Mouse (Mus musculus) heart, embryonic 11.5 days (tissue): ENCODE measurements at regions not wholly inside any gene's neighbourhood (a gene's known extent, or its start where the extent isn't known, plus 50 kb on each side); places are given as distances from the start of the nearest gene placed in this dataset.
"Not testable (repeated sequence)": the region's sequence is repeated elsewhere in the genome, so short reads cannot be mapped to it uniquely, and the experiment has no call there.

Source experiments
- ATAC-seq: fragments of 200-750 bp; cut with Nextera tagmentation; replicated peaks from 2 replicates; pipeline ENCODE4 v1.8.0; 2017; ENCODE audit warnings: moderate library complexity; ENCODE audit not compliant: insufficient number of reproducible peaks, low FRiP score, low TSS enrichment
- H3K27ac ChIP-seq: fragments of 300-500 bp; sonication (generic); 2 replicates; pipeline ENCODE4 v1.5.1; 2014; ENCODE audit warnings: mild to moderate bottlenecking, low read depth, low read length
- H3K27me3 ChIP-seq: fragments of 300-500 bp; sonication (generic); 2 replicates; pipeline ENCODE4 v1.6.1; 2014; ENCODE audit warnings: mild to moderate bottlenecking, low read length, mixed read lengths; ENCODE audit not compliant: control insufficient read depth, insufficient read depth
- H3K36me3 ChIP-seq: fragments of 300-500 bp; sonication (generic); 2 replicates; pipeline ENCODE4 v1.6.1; 2014; ENCODE audit warnings: mild to moderate bottlenecking, low read length, moderate library complexity, mixed read lengths; ENCODE audit not compliant: control insufficient read depth, insufficient read depth
- H3K4me1 ChIP-seq: fragments of 300-500 bp; sonication (generic); 2 replicates; pipeline ENCODE4 v1.6.1; 2014; ENCODE audit warnings: low read length; ENCODE audit not compliant: control insufficient read depth, insufficient read depth
- H3K4me2 ChIP-seq: fragments of 300-500 bp; sonication (generic); 2 replicates; pipeline ENCODE4 v1.6.1; 2014; ENCODE audit warnings: mild to moderate bottlenecking, moderate library complexity
- H3K4me3 ChIP-seq: fragments of 300-500 bp; sonication (generic); 2 replicates; pipeline ENCODE4 v1.5.1; 2014; ENCODE audit warnings: low read depth, low read length
- H3K9ac ChIP-seq: fragments of 300-500 bp; sonication (generic); 2 replicates; pipeline ENCODE4 v1.6.1; 2014; ENCODE audit warnings: mild to moderate bottlenecking, low read depth, low read length, moderate library complexity
- H3K9me3 ChIP-seq: fragments of 300-500 bp; sonication (generic); replicated peaks from 2 replicates; pipeline ENCODE4 v1.6.1; 2016; ENCODE audit warnings: low read length; ENCODE audit not compliant: control insufficient read depth
- WGBS: fragments of 180-500 bp; shearing (Covaris S2); extraction: QIAGEN DNeasy Blood & Tissue Kit; methylation state at CpG from one replicate; pipeline ENCODE4 v1.1.7; 2014; ENCODE audit not compliant: insufficient replicate concordance; 5-methylcytosine and 5-hydroxymethylcytosine counted together

- H3K4me2 ChIP-seq = peak overlapping the region; percentile 70
- 4% methylated on average over 39 of the region's 57 CpGs for WGBS
- not testable (repeated sequence) for H3K27ac ChIP-seq, H3K4me1 ChIP-seq, H3K36me3 ChIP-seq, H3K27me3 ChIP-seq, H3K9me3 ChIP-seq
- H3K9ac ChIP-seq = peak overlapping the region; percentile 72
- ATAC-seq = peak; percentile 39; the same call in 1 of the 2 replicates
- peak overlapping the region; percentile 45 for H3K4me3 ChIP-seq
Observed at GRCm38 (mm10) chr3:78966683-78967549, 319.4 kb downstream of the Rapgef2 start.

DNA sequence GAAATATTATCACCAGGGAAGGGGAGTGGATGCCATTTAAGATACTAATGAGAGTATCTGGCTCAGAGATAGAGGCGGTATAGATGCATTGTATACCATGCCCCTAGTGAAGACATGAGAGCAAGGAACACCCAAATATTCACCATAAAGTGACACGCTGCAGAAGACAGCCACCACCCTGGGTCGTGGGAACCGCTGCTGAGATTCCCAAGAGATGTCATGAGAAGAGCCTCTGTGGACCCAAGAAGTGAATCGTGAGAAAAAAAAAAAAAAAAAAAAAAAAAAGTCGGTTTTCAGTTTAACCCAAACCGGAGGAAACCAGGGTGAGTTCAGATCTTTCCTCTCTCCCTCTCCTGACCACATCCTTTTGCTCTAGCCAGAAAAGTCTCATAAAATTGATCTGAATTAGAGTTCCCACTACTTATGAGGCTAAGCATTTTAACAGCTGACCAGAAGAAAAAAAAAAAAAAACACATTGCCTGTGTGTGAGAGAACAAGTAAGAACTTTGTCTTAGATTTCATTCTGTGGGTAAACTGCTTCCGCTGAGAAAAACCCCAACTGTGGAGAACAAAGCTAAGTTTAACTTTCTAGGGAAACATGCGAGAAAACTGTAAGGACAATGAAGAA lies 322.0 kb downstream of the Rapgef2 start:
- ATAC-seq = no peak
- WGBS = 82% methylated on average over 9 of the region's 9 CpGs
- H3K36me3 ChIP-seq = no peaks in the 10 kb centered on the region
- no peaks in the 10 kb centered on the region for H3K4me1 ChIP-seq
- no peak overlapping the region for H3K27ac ChIP-seq
- no peak overlapping the region for H3K9ac ChIP-seq
- no peaks in the 10 kb centered on the region for H3K9me3 ChIP-seq
- H3K4me2 ChIP-seq = no peak overlapping the region
- no peaks in the 10 kb centered on the region for H3K27me3 ChIP-seq
- no peak overlapping the region for H3K4me3 ChIP-seq

- Histone ChIP-seq H3K4me2 (no peak overlapping the region), H3K4me1 (no peaks in the 10 kb centered on the region), H3K4me3 (no peak overlapping the region), H3K9ac (no peak overlapping the region), H3K27me3 (no peaks in the 10 kb centered on the region), H3K36me3 (no peaks in the 10 kb centered on the region), H3K9me3 (no peaks in the 10 kb centered on the region), H3K27ac (no peak overlapping the region)
- no peak for ATAC-seq
- 14% methylated on average over 1 of the region's 1 CpGs for WGBS
Observed at GRCm38 (mm10) chr3:78958781-78959180, 327.5 kb downstream of the Rapgef2 start.

DNA sequence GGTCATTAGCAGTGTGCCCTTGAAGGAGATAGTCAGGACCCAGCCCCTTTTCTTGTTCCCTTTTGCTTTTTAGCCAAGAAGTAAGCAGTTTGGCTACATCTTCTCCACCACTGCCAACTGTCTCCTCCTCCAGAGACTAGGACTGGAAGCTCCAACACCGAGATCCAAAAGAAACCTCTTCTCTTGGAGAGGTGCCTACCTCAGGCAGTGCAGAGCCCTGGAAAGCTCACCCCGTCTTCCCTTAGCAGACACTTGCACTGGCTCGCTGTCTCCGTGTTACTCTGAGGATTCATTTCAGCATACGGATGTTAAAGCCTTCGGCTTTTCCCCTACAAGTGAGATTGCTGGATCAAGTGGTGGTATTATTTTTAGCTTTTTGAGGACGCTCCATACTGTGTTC lies 331.0 kb downstream of the Rapgef2 start:
- no peak overlapping the region for H3K4me2 ChIP-seq
- no peaks in the 10 kb centered on the region for H3K9me3 ChIP-seq
- H3K9ac ChIP-seq = no peak overlapping the region
- 67% methylated on average over 7 of the region's 7 CpGs for WGBS
- H3K27me3 ChIP-seq = no peaks in the 10 kb centered on the region
- H3K4me1 ChIP-seq = no peaks in the 10 kb centered on the region
- H3K4me3 ChIP-seq = no peak overlapping the region
- H3K36me3 ChIP-seq = no peaks in the 10 kb centered on the region
- no peak overlapping the region for H3K27ac ChIP-seq
- no peak for ATAC-seq

DNA sequence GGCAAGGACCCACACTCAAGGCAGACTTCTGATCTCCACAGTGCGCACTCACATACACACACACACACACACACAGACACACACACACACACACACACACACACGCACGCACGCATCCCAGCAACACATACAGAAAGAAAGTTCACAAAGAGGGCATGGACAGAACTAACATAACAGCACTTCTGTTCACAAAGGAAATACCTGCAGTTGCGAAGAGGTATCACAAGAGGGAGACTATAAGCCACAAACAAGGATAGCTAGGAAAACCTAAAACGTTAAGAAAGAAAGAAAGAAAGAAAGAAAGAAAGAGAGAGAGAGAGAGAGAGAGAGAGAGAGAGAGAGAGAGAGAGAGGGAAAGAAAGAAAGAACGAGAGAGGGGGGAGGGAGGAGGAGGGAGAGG lies 336.9 kb downstream of the Rapgef2 start:
- H3K9ac ChIP-seq, H3K9me3 ChIP-seq, H3K27ac ChIP-seq, H3K4me2 ChIP-seq, H3K36me3 ChIP-seq, ATAC-seq, H3K27me3 ChIP-seq, H3K4me3 ChIP-seq, H3K4me1 ChIP-seq: not testable (repeated sequence)
- 66% methylated on average over 6 of the region's 7 CpGs for WGBS

DNA sequence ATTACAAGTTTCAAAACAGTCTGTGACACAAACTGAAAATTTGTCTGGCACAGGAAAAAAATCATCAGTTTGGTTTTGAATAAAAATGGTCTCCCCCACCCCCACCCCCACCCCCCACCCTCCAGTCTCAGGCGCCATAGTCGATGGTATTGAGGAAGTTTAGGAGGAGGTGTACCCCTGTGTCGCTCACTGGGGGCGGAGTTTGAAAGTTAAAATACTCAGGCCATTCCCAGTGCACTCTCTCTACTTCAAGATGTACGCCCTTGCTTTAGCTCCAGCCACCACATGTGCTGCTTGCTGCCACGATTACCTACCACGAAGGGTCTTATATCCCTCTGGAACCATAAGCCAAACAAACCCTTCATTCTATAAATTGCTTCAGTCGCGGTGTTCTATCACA lies 337.6 kb downstream of the Rapgef2 start:
- Histone ChIP-seq H3K36me3 (no peaks in the 10 kb centered on the region), H3K4me3 (no peak overlapping the region), H3K27ac (no peak overlapping the region), H3K27me3 (no peaks in the 10 kb centered on the region), H3K9ac (no peak overlapping the region), H3K4me1 (no peaks in the 10 kb centered on the region), H3K4me2 (no peak overlapping the region), H3K9me3 (no peaks in the 10 kb centered on the region)
- 89% methylated on average over 9 of the region's 9 CpGs for WGBS
- ATAC-seq = no peak

DNA sequence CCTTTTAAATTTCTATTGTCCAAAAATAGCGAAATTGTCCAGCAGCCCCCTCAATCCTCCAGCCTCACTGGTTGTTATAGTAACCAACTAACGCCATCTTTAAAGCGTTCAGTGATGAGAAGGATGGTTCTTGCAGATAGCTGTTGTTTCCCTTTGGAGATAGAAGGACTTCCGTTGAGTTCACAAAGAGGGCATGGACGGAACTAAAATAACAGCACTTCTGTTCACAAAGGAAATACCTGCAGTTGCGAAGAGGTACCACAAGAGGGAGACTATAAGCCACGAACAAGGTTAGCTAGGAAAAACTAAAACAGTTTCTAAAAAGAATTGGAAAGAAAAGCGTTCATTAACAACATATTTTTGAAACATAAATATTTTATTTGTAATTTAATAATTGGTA lies 338.1 kb downstream of the Rapgef2 start:
- no peaks in the 10 kb centered on the region for H3K27me3 ChIP-seq
- no peak overlapping the region for H3K4me3 ChIP-seq
- H3K9me3 ChIP-seq = no peaks in the 10 kb centered on the region
- H3K9ac ChIP-seq = no peak overlapping the region
- no peak overlapping the region for H3K4me2 ChIP-seq
- no peak overlapping the region for H3K27ac ChIP-seq
- H3K36me3 ChIP-seq = no peaks in the 10 kb centered on the region
- H3K4me1 ChIP-seq = no peaks in the 10 kb centered on the region
- no peak for ATAC-seq
- 22% methylated on average over 8 of the region's 8 CpGs for WGBS

DNA sequence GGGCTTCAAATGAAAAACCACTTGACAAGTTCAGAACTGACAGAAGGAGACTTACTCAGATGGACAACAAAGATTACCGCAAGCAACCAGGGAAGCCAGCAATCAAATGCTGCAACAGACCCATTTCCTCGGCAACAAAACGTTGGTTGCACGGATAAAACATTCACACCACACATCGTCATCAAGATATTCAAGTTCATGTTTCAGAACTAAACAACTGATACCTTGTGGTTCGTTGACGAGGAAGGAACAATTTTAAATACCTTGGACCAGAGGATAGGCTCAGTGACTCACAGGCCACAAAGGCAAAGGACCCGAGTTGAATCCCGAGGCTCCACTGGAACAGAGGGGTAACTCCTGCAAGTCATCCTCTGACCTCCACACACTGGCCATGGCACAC lies 339.1 kb downstream of the Rapgef2 start:
- H3K4me2 ChIP-seq = no peak overlapping the region
- no peaks in the 10 kb centered on the region for H3K9me3 ChIP-seq
- no peaks in the 10 kb centered on the region for H3K36me3 ChIP-seq
- ATAC-seq = no peak
- H3K27me3 ChIP-seq = no peaks in the 10 kb centered on the region
- WGBS = 83% methylated on average over 9 of the region's 9 CpGs
- no peak overlapping the region for H3K4me3 ChIP-seq
- no peak overlapping the region for H3K27ac ChIP-seq
- H3K9ac ChIP-seq = no peak overlapping the region
- no peaks in the 10 kb centered on the region for H3K4me1 ChIP-seq

DNA sequence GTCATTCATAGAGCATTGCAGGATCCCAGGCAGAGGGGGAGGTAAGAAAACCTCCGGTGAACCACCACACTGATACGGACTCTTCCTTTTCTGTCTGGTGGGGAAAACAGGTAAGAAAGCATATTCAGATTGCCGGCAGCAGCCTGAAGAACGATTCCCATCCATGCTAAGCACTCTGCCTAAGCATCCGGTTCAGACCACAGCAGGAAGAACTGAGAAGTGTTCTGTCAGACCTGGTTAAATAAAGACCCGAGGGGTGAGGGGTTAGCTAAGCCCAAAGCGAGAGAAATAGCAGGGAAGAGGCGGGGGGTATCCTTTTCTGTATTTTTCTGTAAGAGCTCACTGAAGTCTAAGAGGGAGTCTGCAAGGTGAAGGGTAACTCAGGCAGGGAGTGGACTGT lies 342.1 kb downstream of the Rapgef2 start:
- Histone ChIP-seq H3K9ac (no peak overlapping the region), H3K4me2 (no peak overlapping the region), H3K9me3 (no peaks in the 10 kb centered on the region), H3K27me3 (no peaks in the 10 kb centered on the region), H3K4me3 (no peak overlapping the region), H3K36me3 (no peaks in the 10 kb centered on the region), H3K4me1 (no peaks in the 10 kb centered on the region), H3K27ac (no peak overlapping the region)
- no peak; the same call in 1 of the 2 replicates for ATAC-seq
- WGBS = 73% methylated on average over 8 of the region's 8 CpGs
